Mouse (Mus musculus) bone marrow macrophage, adult 2 months (primary cell): Measurements from ENCODE around the gene Epb41l5. TPM values are rescaled to one million over a fixed set of nuclear protein-coding genes. Genes with fewer than 3 reads are reported as not detected.

Experiments used
- H3K27ac ChIP-seq: 2 replicates; pipeline ENCODE4 v1.5.1; 2012; ENCODE audit warnings: low read depth, low read length; ENCODE audit not compliant: insufficient read depth
- H3K4me1 ChIP-seq: 2 replicates; pipeline ENCODE4 v1.6.1; 2012; ENCODE audit warnings: low read length; ENCODE audit not compliant: control insufficient read depth, insufficient read depth
- H3K4me3 ChIP-seq: 2 replicates; pipeline ENCODE4 v1.5.1; 2012; ENCODE audit warnings: mild to moderate bottlenecking, low read length, moderate library complexity; ENCODE audit not compliant: insufficient read depth
- CTCF ChIP-seq: IDR thresholded peaks from 2 replicates; pipeline ENCODE4 v1.5.1; 2012; ENCODE audit warnings: low read depth, mild to moderate bottlenecking, low read length, moderate library complexity
- POLR2A ChIP-seq: IDR thresholded peaks from 2 replicates; pipeline ENCODE4 v1.6.1; 2012; ENCODE audit warnings: mild to moderate bottlenecking, low read depth, low read length, borderline replicate concordance
- polyA plus RNA-seq: library from polyadenylated mRNA; stranded (reverse); fragments of >200 nt; gene quantifications from 2 replicates; pipeline ENCODE4 v1.2.4, GENCODE M21; 2012; ENCODE audit not compliant: missing spikeins, insufficient read depth, insufficient read length

Epb41l5 gene
- polyA plus RNA-seq, 1 experiment = 0.99 TPM

DNA sequence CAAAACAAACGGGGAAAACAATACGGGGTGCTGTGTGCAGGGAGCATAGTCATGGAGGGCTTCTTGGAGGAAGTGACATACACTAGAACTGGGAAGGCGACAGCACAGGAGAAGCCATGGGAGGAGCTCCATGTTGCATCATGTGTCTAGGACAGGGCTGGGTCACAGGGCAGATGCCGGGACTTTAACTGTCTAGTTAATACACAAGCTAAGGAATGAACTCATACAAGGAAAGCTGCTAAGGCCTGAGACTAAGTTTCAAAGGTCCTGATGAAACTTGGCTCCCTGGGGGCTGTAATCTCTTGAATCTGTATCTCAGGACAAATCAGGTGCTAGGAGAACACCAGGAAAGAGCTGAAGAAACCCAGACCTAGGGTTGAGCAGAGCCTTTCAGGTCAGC, 126.1 kb downstream of the Epb41l5 start:
- H3K4me1 ChIP-seq = peaks cover 28% of the 10 kb centered on the region
- no peak for TF ChIP-seq CTCF
- TF ChIP-seq POLR2A = no peak
- H3K27ac ChIP-seq = no peak overlapping the region
- H3K4me3 ChIP-seq = no peak overlapping the region

DNA sequence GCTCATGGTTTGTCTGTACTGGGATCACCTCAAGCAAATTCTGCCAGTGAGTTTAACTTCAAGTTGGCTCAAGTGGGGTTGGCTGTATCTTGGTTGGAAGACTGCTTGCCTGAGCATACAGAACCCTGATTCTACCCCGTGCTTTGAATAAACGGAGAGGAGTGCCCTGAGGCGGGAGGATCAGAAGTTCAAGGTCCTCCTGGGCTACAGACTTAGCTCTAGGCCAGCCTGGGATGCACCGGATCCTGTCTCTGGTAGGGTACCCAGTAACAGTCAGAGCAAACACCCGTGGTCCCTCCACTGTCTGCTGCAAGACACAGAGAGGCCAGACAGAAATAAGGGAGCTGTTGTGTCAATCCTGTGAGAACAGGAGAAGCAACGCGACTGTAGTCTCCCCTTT, 127.1 kb downstream of the Epb41l5 start:
- no peak overlapping the region for H3K4me3 ChIP-seq
- no peak for TF ChIP-seq POLR2A
- no peak for TF ChIP-seq CTCF
- peaks cover 25% of the 10 kb centered on the region for H3K4me1 ChIP-seq
- no peak overlapping the region for H3K27ac ChIP-seq

DNA sequence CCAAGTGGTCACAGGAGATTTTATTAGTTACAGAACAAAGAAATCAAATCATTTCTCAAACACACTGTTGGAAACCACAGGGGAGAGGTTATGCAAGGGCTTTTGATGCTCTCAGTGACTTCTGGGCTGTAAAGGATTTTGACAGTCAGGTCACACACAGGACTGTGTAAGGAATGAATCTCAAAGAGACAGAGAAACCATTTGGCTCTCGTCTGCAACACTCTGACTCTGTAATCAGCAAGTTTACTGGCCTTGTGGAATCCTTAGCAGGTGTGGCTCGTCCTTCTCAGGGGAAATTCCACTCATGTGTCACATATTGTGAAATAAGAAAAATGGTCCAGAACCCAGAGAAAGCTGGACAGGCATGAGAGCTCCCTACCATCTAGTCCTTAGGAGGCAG, 127.8 kb downstream of the Epb41l5 start:
- TF ChIP-seq POLR2A (no peak), CTCF (no peak)
- no peak overlapping the region for H3K4me3 ChIP-seq

DNA sequence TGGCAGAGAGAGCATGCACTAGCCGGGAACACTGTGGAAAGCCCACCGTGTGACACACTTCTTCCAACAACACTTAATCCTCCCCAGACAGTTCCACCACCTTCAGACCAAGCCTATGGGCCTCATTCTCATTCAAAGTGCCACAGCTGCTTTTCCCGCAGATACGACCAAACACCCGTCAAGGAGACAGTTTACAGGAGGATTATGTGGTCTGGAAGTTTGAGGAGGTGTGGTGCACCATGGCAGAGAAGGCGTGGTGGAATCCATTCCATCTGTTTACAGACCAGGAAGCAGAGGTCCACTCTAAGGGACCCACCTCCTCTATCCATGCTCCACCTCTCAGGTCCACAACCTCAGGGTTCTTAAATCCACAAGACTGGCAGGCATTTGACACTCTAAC, 129.5 kb downstream of the Epb41l5 start:
- Histone ChIP-seq H3K4me3 (no peak overlapping the region), H3K27ac (no peak overlapping the region), H3K4me1 (peaks cover 15% of the 10 kb centered on the region)
- TF ChIP-seq CTCF (no peak), POLR2A (no peak)

More for the DNA sequence above, 127.8 kb downstream of the Epb41l5 start:
- no peak overlapping the region for H3K27ac ChIP-seq
- peaks cover 23% of the 10 kb centered on the region for H3K4me1 ChIP-seq

DNA sequence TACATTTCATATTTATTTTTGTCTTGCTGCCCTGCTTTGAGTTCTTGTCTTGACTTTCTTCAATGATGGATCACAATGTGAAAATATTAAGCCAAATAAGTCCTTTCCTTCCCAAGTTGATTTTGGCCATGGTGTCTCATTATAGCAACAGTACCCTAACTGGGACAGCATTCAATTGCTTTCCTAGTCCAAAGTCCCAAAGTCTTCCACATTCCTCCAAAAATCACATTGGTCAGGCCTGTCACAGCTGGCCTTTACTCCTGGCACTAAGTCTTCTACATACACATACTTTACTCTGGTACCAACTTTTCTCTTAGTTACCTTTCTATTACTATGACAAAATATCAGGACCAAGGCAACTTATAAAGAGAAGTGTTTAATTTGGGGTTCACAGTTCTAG, 130.0 kb downstream of the Epb41l5 start:
- Histone ChIP-seq H3K4me1 (peaks cover 10% of the 10 kb centered on the region), H3K27ac (no peak overlapping the region), H3K4me3 (no peak overlapping the region)
- TF ChIP-seq POLR2A (no peak), CTCF (no peak)

DNA sequence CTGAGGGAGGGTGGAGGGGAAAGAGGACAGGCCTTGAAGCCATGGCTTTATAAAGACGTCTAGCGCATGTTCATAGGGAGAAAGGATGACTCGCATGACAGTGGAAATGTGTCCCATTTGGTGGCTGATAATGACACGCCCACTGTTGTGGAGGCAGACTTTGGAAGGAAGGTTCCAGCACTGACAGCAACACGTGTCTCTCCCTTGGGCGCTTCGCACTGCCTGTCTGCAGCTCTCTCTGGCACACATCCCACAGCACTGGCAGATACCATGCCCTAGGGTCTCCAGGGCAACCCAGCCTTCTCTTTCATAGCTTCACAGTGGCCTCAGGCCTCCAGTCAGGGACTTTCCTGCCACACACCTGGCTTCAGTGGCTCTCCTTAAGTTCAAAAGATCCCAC, 130.7 kb downstream of the Epb41l5 start:
- H3K4me3 ChIP-seq = no peak overlapping the region
- H3K27ac ChIP-seq = no peak overlapping the region
- TF ChIP-seq CTCF (no peak), POLR2A (no peak)
- peaks cover 7% of the 10 kb centered on the region for H3K4me1 ChIP-seq

DNA sequence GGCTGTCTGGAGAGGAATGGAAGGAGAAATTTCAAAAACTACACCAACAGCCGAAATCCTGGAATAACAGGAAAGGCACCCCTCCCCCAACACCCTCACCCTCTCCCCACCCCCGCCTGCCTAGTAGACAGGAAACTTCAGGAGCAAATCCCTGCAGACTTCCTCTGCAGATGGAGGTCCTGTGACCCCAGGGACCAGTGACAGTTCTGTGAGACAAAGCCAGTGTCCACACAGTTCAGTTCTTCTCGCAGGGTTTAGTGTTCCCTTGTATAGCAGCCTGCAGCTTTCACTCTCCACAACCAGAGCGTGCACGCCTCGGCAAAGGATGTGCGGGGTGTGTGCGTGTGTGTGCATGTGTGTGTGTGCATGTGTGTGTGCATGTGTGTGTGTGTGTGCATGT, 137.9 kb downstream of the Epb41l5 start:
- no peak overlapping the region for H3K27ac ChIP-seq
- TF ChIP-seq CTCF (no peak), POLR2A (no peak)
- H3K4me3 ChIP-seq = no peak overlapping the region
- H3K4me1 ChIP-seq = peaks cover 9% of the 10 kb centered on the region; the same call in 1 of the 2 replicates

DNA sequence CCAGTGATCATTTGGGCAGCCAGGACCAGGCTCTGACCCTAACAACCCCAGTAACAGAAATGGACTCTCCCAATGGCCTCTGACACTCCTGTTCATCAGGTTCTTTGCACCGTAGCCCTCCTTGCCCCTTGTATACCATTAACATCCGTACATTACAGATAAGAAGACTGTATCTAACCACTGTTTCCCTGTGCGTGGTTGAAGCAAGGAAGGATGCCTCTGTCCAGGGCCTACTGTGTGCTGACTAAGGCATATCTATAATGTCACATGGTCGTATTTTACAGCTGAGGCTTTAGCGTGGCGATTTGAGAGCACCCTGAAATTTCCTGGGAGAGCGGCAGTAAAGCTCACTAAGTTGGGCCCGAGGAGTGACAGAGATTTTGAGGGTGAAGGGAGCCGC, 138.4 kb downstream of the Epb41l5 start:
- Histone ChIP-seq H3K4me3 (no peak overlapping the region), H3K4me1 (peaks cover 11% of the 10 kb centered on the region), H3K27ac (no peak overlapping the region)
- no peak for TF ChIP-seq POLR2A
- no peak for TF ChIP-seq CTCF

DNA sequence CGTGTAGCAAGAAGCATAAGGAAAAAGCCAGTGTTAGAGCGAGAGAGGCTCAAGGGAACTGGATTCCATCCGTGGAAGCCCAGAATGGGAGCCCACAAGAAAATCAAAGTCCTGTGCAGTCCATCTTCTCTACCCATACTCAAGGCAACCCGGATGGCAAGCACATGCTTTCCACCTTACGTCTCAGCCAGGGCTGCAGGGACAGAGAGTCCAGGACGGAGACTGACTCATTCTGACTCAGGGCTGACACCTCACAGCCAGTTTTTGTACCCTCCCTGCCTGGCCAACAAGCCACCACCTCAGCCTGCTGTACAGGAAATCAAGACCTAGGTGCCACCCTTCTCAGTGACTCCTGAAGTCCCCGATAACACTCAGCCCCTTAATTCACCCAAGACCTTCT, 139.3 kb downstream of the Epb41l5 start:
- Histone ChIP-seq H3K4me1 (peaks cover 15% of the 10 kb centered on the region), H3K4me3 (no peak overlapping the region), H3K27ac (no peak overlapping the region)
- no peak for TF ChIP-seq POLR2A
- TF ChIP-seq CTCF = no peak

DNA sequence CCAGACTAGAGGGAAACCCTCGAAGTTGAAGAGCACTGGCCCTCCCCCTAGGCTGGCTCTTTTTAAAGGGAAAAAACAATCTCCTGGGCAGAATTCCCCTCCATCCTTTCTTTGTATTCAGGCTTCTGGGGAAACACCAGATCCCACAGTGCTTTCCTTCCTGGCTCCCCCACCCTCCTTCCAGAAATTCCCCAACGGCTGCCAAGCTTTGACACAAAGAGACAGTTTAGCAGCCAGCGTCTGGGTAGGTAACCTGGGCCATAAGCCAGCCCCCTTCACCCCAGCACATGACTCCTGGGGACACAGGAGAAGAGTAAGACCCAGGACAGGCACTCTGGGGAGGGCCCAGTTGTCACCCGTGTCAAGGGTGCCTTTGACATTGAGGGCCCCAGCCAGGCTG, 140.3 kb downstream of the Epb41l5 start:
- H3K27ac ChIP-seq = no peak overlapping the region
- H3K4me1 ChIP-seq = peaks cover 15% of the 10 kb centered on the region
- no peak for TF ChIP-seq POLR2A
- no peak for TF ChIP-seq CTCF
- H3K4me3 ChIP-seq = no peak overlapping the region

DNA sequence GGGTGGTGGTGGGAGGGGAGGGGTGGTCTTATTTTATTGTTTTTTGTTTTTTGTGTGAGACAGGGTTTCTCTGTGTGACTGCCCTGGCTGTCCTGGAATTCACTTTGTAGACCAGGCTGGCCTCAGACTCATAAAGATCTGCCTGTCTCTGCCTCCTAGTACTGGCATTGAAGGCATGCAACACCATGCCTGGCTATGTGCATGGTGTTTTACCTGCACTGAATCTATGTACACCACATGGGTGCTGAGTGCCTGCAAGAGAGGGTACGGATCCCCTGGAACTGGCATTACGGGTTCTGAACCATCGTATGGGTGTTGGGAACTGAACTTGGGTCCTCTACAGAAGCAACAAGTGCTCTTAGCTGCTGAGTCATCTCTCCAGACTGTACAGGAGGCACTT, 142.8 kb downstream of the Epb41l5 start:
- TF ChIP-seq CTCF (no peak), POLR2A (no peak)
- Histone ChIP-seq H3K4me1 (peaks cover 24% of the 10 kb centered on the region), H3K4me3 (no peak overlapping the region), H3K27ac (no peak overlapping the region)

DNA sequence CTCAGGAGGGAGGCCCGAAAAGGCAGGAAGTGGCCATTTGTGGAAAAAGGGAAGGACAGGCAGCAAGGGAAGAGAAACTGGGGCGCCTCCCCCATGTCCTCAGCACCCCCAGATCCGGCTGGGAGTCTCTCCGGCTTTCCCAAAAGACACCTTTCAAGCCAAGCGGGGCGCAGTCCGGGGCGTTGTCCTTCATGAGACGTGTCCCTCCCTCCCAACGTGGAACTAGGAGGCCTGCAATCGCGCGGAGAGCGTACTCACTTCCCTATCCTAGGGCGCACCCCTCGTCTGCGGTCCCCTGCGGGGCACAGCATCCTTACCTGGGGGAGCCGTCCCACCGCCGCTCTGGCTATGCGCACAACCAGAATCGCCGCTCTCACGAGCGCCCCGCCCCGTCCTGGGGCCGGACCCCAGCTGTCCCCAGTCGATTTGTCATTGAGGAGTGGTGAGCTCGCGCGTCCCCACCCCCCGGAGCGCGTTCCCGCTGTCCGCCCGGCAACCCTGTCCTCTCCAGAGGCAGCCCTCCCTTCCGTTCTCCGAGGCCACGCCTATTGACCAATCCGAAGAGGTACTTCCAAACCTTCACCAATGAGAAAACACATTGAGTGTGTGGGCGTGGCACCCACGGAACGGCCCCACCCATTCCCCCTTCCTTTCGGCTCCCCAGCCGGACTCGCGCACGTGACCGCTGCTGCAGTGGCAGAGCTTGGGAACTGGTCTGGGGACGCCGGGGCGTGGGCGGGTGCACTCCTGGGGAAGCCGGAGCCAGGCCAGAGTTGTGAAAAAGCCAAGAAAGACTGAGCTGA, 144.3 kb downstream of the Epb41l5 start, which contains the start of gene Ralb:
Gene Ralb (minus strand): TSS at position 535 of the 803 bp plus-strand sequence.
- TF ChIP-seq CTCF (no peak), POLR2A (no peak; the same call in 1 of the 2 replicates)
- H3K4me1 ChIP-seq = peaks cover 30% of the 10 kb centered on the region
- peak within 1 kb of the TSS; percentile 85 for H3K4me3 ChIP-seq
- H3K27ac ChIP-seq = peak within 1 kb of the TSS; percentile 96
